Mouse (Mus musculus): ENCODE results near the gene Gm49337. TPM values are rescaled to one million over a fixed set of nuclear protein-coding genes. Genes with fewer than 3 reads are reported as not detected.
"Not testable (repeated sequence)": the region's sequence is repeated elsewhere in the genome, so short reads cannot be mapped to it uniquely, and the experiment has no call there.

The Gm49337 gene
- polyA plus RNA-seq, 1 experiment from 2014 or later: not detected

DNA sequence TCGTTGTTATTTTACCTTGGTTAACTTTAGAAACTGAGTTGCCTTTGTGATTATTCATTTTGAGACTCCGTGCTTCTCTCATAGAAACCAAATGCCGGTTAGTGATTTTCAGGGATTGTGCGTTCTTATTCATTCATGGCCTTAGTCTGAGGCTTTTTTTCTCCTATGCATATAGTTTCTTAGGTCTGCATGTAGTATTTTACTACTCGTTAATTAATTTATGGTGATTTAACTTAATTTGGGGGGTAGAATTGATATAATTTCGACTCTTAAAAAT, 49.6 kb downstream of the Gm49337 start:
- Histone ChIP-seq H3K9ac (ENCODE audit: low read length) (peak overlapping the region; percentile 87), H3K4me3 (ENCODE audit: low read length) (peak overlapping the region; percentile 87), H3K9me3 (replicated peaks; ENCODE audit: control insufficient read depth, low read length) (no peaks in the 10 kb centered on the region), H3K27me3 (ENCODE audit: control insufficient read depth, insufficient read depth, low read length) (no peaks in the 10 kb centered on the region), H3K36me3 (ENCODE audit: control insufficient read depth, insufficient read depth) (no peaks in the 10 kb centered on the region), H3K4me1 (ENCODE audit: control insufficient read depth, insufficient read depth, low read length) (peaks cover 6% of the 10 kb centered on the region), H3K4me2 (ENCODE audit: low read depth, low read length) (peak overlapping the region; percentile 68), H3K27ac (ENCODE audit: low read length) (peak overlapping the region; percentile 98; the same call in 1 of the 2 replicates)
- WGBS: 8% methylated on average over 6 of the region's 6 CpGs
- ATAC-seq (replicated peaks; ENCODE audit: extremely low read depth, insufficient read depth, low FRiP score): no peak

DNA sequence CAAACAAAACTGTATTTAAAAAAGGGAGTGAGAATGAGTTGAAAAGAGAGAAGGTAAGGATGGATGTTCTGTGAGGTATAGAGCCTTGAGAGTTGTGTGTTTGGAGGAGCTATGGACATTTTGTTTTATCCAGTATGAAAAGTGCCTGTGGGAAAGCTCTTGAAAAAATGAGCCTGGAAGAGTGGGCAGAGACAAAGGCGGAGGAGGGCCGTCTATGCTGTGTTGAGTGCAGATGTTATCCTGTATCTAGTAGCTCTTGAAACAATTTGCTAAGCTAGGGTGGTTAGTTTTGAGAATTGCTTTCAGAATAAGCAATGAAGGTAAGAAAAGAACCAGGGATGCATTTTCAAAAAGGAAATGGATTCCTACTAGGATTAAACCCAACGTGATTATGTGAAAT, 70.2 kb downstream of the Gm49337 start:
- ATAC-seq (replicated peaks; ENCODE audit: extremely low read depth, insufficient read depth, low FRiP score): no peak
- 76% methylated on average over 3 of the region's 3 CpGs for WGBS
- no peaks in the 10 kb centered on the region for H3K9me3 ChIP-seq (replicated peaks; ENCODE audit: control insufficient read depth, low read length)

GRCm38 (mm10) chr4:116244240-116244639, 71.1 kb downstream of the Gm49337 start:
- Histone ChIP-seq H3K4me1 (ENCODE audit: control insufficient read depth, insufficient read depth, low read length) (no peaks in the 10 kb centered on the region), H3K4me3 (ENCODE audit: low read length) (no peak overlapping the region), H3K4me2 (ENCODE audit: low read depth, low read length) (no peak overlapping the region), H3K9me3 (replicated peaks; ENCODE audit: control insufficient read depth, low read length) (no peaks in the 10 kb centered on the region), H3K36me3 (ENCODE audit: control insufficient read depth, insufficient read depth) (no peaks in the 10 kb centered on the region), H3K27me3 (ENCODE audit: control insufficient read depth, insufficient read depth, low read length) (no peaks in the 10 kb centered on the region), H3K9ac (ENCODE audit: low read length) (no peak overlapping the region), H3K27ac (ENCODE audit: low read length) (no peak overlapping the region)
- 72% methylated on average over 2 of the region's 2 CpGs for WGBS
- ATAC-seq (replicated peaks; ENCODE audit: extremely low read depth, insufficient read depth, low FRiP score): no peak

More for the DNA sequence above, 70.2 kb downstream of the Gm49337 start:
- Histone ChIP-seq H3K4me2 (ENCODE audit: low read depth, low read length) (no peak overlapping the region), H3K9ac (ENCODE audit: low read length) (no peak overlapping the region), H3K27me3 (ENCODE audit: control insufficient read depth, insufficient read depth, low read length) (no peaks in the 10 kb centered on the region), H3K4me3 (ENCODE audit: low read length) (no peak overlapping the region), H3K27ac (ENCODE audit: low read length) (no peak overlapping the region), H3K4me1 (ENCODE audit: control insufficient read depth, insufficient read depth, low read length) (no peaks in the 10 kb centered on the region), H3K36me3 (ENCODE audit: control insufficient read depth, insufficient read depth) (no peaks in the 10 kb centered on the region)

GRCm38 (mm10) chr4:116245926-116246325, 72.7 kb downstream of the Gm49337 start:
- not testable (repeated sequence) for H3K9ac ChIP-seq (ENCODE audit: low read length); H3K4me3 ChIP-seq (ENCODE audit: low read length)

GRCm38 (mm10) chr4:116249986-116250385, 76.8 kb downstream of the Gm49337 start:
- no peak overlapping the region for H3K27ac ChIP-seq (ENCODE audit: low read length)

More at GRCm38 (mm10) chr4:116245926-116246325, 72.7 kb downstream of the Gm49337 start:
- H3K4me1 ChIP-seq (ENCODE audit: control insufficient read depth, insufficient read depth, low read length); H3K27me3 ChIP-seq (ENCODE audit: control insufficient read depth, insufficient read depth, low read length); H3K27ac ChIP-seq (ENCODE audit: low read length); H3K4me2 ChIP-seq (ENCODE audit: low read depth, low read length); ATAC-seq (replicated peaks; ENCODE audit: extremely low read depth, insufficient read depth, low FRiP score); H3K9me3 ChIP-seq (replicated peaks; ENCODE audit: control insufficient read depth, low read length); H3K36me3 ChIP-seq (ENCODE audit: control insufficient read depth, insufficient read depth): not testable (repeated sequence)
- 46% methylated on average over 3 of the region's 3 CpGs for WGBS

GRCm38 (mm10) chr4:116268220-116268619, 95.0 kb downstream of the Gm49337 start:
- no peak overlapping the region for H3K4me2 ChIP-seq (ENCODE audit: low read depth, low read length)
- peaks cover 16% of the 10 kb centered on the region for H3K36me3 ChIP-seq (ENCODE audit: control insufficient read depth, insufficient read depth)
- H3K4me1 ChIP-seq (ENCODE audit: control insufficient read depth, insufficient read depth, low read length): no peaks in the 10 kb centered on the region
- no peak for ATAC-seq (replicated peaks; ENCODE audit: extremely low read depth, insufficient read depth, low FRiP score)
- WGBS: 92% methylated on average over 6 of the region's 6 CpGs
- H3K27me3 ChIP-seq (ENCODE audit: control insufficient read depth, insufficient read depth, low read length): no peaks in the 10 kb centered on the region
- no peak overlapping the region for H3K4me3 ChIP-seq (ENCODE audit: low read length)
- no peak overlapping the region for H3K9ac ChIP-seq (ENCODE audit: low read length)
- H3K9me3 ChIP-seq (replicated peaks; ENCODE audit: control insufficient read depth, low read length): no peaks in the 10 kb centered on the region
- no peak overlapping the region for H3K27ac ChIP-seq (ENCODE audit: low read length)

More at GRCm38 (mm10) chr4:116249986-116250385, 76.8 kb downstream of the Gm49337 start:
- Histone ChIP-seq H3K4me2 (ENCODE audit: low read depth, low read length) (no peak overlapping the region), H3K4me1 (ENCODE audit: control insufficient read depth, insufficient read depth, low read length) (no peaks in the 10 kb centered on the region), H3K36me3 (ENCODE audit: control insufficient read depth, insufficient read depth) (no peaks in the 10 kb centered on the region), H3K27me3 (ENCODE audit: control insufficient read depth, insufficient read depth, low read length) (no peaks in the 10 kb centered on the region), H3K9ac (ENCODE audit: low read length) (no peak overlapping the region), H3K4me3 (ENCODE audit: low read length) (no peak overlapping the region), H3K9me3 (replicated peaks; ENCODE audit: control insufficient read depth, low read length) (no peaks in the 10 kb centered on the region)
- ATAC-seq (replicated peaks; ENCODE audit: extremely low read depth, insufficient read depth, low FRiP score): no peak
- 88% methylated on average over 3 of the region's 3 CpGs for WGBS

GRCm38 (mm10) chr4:116282211-116282610, 109.0 kb downstream of the Gm49337 start:
- no peaks in the 10 kb centered on the region for H3K27me3 ChIP-seq (ENCODE audit: control insufficient read depth, insufficient read depth, low read length)
- no peaks in the 10 kb centered on the region for H3K9me3 ChIP-seq (replicated peaks; ENCODE audit: control insufficient read depth, low read length)
- no peak overlapping the region for H3K4me2 ChIP-seq (ENCODE audit: low read depth, low read length)
- H3K36me3 ChIP-seq (ENCODE audit: control insufficient read depth, insufficient read depth): peaks cover 11% of the 10 kb centered on the region
- WGBS: 66% methylated on average over 2 of the region's 2 CpGs
- no peak overlapping the region for H3K4me3 ChIP-seq (ENCODE audit: low read length)
- H3K9ac ChIP-seq (ENCODE audit: low read length): no peak overlapping the region
- no peaks in the 10 kb centered on the region for H3K4me1 ChIP-seq (ENCODE audit: control insufficient read depth, insufficient read depth, low read length)
- ATAC-seq (replicated peaks; ENCODE audit: extremely low read depth, insufficient read depth, low FRiP score): no peak
- no peak overlapping the region for H3K27ac ChIP-seq (ENCODE audit: low read length)

GRCm38 (mm10) chr4:116291561-116291960, 118.4 kb downstream of the Gm49337 start:
- no peak overlapping the region for H3K4me2 ChIP-seq (ENCODE audit: low read depth, low read length)
- H3K9ac ChIP-seq (ENCODE audit: low read length): no peak overlapping the region
- H3K27me3 ChIP-seq (ENCODE audit: control insufficient read depth, insufficient read depth, low read length): no peaks in the 10 kb centered on the region
- 87% methylated on average over 6 of the region's 6 CpGs for WGBS
- H3K4me3 ChIP-seq (ENCODE audit: low read length): no peak overlapping the region
- H3K27ac ChIP-seq (ENCODE audit: low read length): no peak overlapping the region
- H3K36me3 ChIP-seq (ENCODE audit: control insufficient read depth, insufficient read depth): peaks cover 18% of the 10 kb centered on the region
- no peaks in the 10 kb centered on the region for H3K9me3 ChIP-seq (replicated peaks; ENCODE audit: control insufficient read depth, low read length)
- no peak for ATAC-seq (replicated peaks; ENCODE audit: extremely low read depth, insufficient read depth, low FRiP score)
- H3K4me1 ChIP-seq (ENCODE audit: control insufficient read depth, insufficient read depth, low read length): no peaks in the 10 kb centered on the region

- Histone ChIP-seq H3K27me3 (ENCODE audit: control insufficient read depth, insufficient read depth, low read length) (no peaks in the 10 kb centered on the region), H3K9ac (ENCODE audit: low read length) (no peak overlapping the region), H3K4me3 (ENCODE audit: low read length) (no peak overlapping the region), H3K27ac (ENCODE audit: low read length) (no peak overlapping the region), H3K4me2 (ENCODE audit: low read depth, low read length) (no peak overlapping the region), H3K36me3 (ENCODE audit: control insufficient read depth, insufficient read depth) (peaks cover 12% of the 10 kb centered on the region; the same call in 1 of the 2 replicates), H3K9me3 (replicated peaks; ENCODE audit: control insufficient read depth, low read length) (no peaks in the 10 kb centered on the region), H3K4me1 (ENCODE audit: control insufficient read depth, insufficient read depth, low read length) (no peaks in the 10 kb centered on the region)
- no peak for ATAC-seq (replicated peaks; ENCODE audit: extremely low read depth, insufficient read depth, low FRiP score)
- WGBS: 85% methylated on average over 12 of the region's 12 CpGs
Observed at GRCm38 (mm10) chr4:116293296-116293695, 120.1 kb downstream of the Gm49337 start.
